Mouse (Mus musculus): Measurements from ENCODE around the gene Sufu.

DNA sequence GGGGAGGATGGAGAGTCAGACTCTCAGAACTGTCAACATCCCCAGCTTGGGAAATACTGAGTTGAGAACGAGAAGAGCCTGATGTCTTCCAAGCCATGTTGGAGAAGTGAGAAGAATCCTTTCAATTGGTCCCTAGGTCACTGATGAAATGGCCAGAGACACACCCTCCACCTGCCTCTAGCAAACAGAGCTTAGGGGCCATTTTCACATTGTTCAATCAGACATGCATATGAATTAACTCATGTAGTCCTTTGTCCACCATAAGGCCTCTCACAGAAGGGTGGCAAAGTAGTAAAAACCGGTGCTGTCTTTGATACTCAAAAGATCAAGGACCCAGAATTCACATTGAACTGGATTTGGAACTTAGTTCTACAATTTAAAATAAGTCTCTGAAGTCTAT lies 100.5 kb downstream of the Sufu start:
- TF ChIP-seq CTCF (IDR thresholded peaks at IDR 0.05; ENCODE audit: borderline replicate concordance, insufficient read depth, low read depth, low read length) (no peak), POLR2A (IDR thresholded peaks at IDR 0.05; ENCODE audit: borderline replicate concordance, insufficient read depth, low read length) (no peak)

All from cerebellum, adult 2 months (tissue).